ENCODE assay signal across 9 mouse cellular contexts in the genomic region with DNA sequence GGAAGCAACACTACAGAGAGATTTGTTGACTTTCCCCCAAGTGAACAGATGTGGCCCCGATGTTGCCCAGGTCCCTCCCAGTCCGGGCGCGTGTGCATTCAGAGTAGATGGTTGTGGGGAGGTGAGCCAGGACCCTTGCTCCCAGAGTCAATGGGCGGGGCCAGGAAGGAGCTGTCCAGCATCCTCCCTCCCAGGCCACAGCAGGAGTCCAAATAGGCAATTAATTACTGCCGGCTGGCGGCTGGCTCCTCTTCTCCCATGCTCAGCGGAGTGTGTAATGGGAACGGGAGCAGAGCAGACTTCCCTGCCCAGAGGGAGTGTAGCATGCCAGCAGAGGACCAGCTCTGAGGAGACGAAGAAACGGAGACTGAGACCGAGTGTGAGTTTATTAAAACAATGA. TPM values are rescaled to one million over a fixed set of nuclear protein-coding genes. Genes with fewer than 3 reads are reported as not detected.
DNase-seq lines count a peak whose midpoint lies in the region; ATAC-seq lines count a peak whose summit lies in the region.
"Had no signal": no experiment of that assay in that cellular context is flagged by ENCODE, and none has a peak within 500 bp of the region (broad histone marks: within the 10 kb centered on the region; RNA-seq: fewer than 3 reads in every experiment).

No protein-coding gene starts in this region.

- peaks cover 14% of the 10 kb centered on the region for H3K4me1 ChIP-seq in hindbrain, embryonic 12.5 days

- peak; percentile 38 for DNase-seq in right cerebral cortex, postnatal 4 days
- DNase-seq in right cerebral cortex, adult 2 months (ENCODE audit: low spot score in 2 of 2): no peak
- DNase-seq in cerebellum, postnatal 25 days: peak; percentile 47 to 71
- DNase-seq in spleen, postnatal 36 days (ENCODE audit: low spot score in 2 of 2): no peak
- no peak for DNase-seq in left cerebral cortex, adult 8-10 months (ENCODE audit: low spot score in 2 of 2)
- no peak for DNase-seq in lung, postnatal 4 days

- H3K9me3 ChIP-seq in hindbrain, embryonic 12.5 days (replicated peaks): no peaks in the 10 kb centered on the region

- H3K4me2 ChIP-seq in hindbrain, embryonic 12.5 days (replicated peaks): peak overlapping the region; percentile 43

- peak; percentile 92 for ATAC-seq in hindbrain, embryonic 12.5 days (ENCODE audit: low FRiP score)
- ATAC-seq in megakaryocyte progenitor cell, adult 5-6 weeks (replicated peaks; ENCODE audit: poor library complexity): peak; percentile 68

- 0 out of 2 replicates have a peak overlapping the region, but pooled peaks have one; percentile 2 for H3K4me3 ChIP-seq in hindbrain, embryonic 12.5 days

- no peaks in the 10 kb centered on the region for H3K36me3 ChIP-seq in hindbrain, embryonic 12.5 days

- peaks cover 24% of the 10 kb centered on the region for H3K27me3 ChIP-seq in hindbrain, embryonic 12.5 days

- peak overlapping the region; percentile 89 for H3K27ac ChIP-seq in hindbrain, embryonic 12.5 days

- H3K9ac ChIP-seq in hindbrain, embryonic 12.5 days: no peak overlapping the region

- 2% methylated on average over 12 of the region's 12 CpGs for WGBS in hindbrain, embryonic 12.5 days

RNA-seq across cellular contexts. Expression of gene Slc32a1, which starts 15.5 kb away (rescaled TPM):
- polyA plus RNA-seq in hindbrain, embryonic 12.5 days (2016; fragmentation: Nextera tagmentation; extraction: Ambion mirVana): 3.5 and 4.3 TPM in 2 replicates
- 0.05 TPM in 1 of 2 replicates, not detected in the other for total RNA-seq in megakaryocyte progenitor cell, adult 5-6 weeks (2015)
- 0.04 TPM in 1 of 2 replicates, not detected in the other for total RNA-seq in megakaryocyte progenitor cell, adult 5-6 weeks (2017)
- total RNA-seq in left cerebral cortex, adult 8-10 months (2022): 100 to 1,000 TPM; 130 to 145 (median 137) TPM
- total RNA-seq: neutrophil, adult 5-6 weeks had no signal

RNA-seq across cellular contexts. Expression of gene Actr5, which starts 29.6 kb away (rescaled TPM):
- 21.1 and 23.7 TPM in 2 replicates for polyA plus RNA-seq in hindbrain, embryonic 12.5 days (2016; fragmentation: Nextera tagmentation; extraction: Ambion mirVana)
- 9.1 and 14.7 TPM in 2 replicates for total RNA-seq in megakaryocyte progenitor cell, adult 5-6 weeks (2015)
- 14.5 and 18.7 TPM in 2 replicates for total RNA-seq in megakaryocyte progenitor cell, adult 5-6 weeks (2017)
- 10 to 100 TPM; 10.4 to 14.3 (median 12.4) TPM for total RNA-seq in left cerebral cortex, adult 8-10 months (2022)

Comparison
In these comparisons a context has a peak if more than half of its experiments do, and no peak if none do; other contexts are left out.
1. DNase-seq: peak in right cerebral cortex, postnatal 4 days (single experiment) and cerebellum, postnatal 25 days (2 of 2); none in right cerebral cortex, adult 2 months (0 of 2), spleen, postnatal 36 days (0 of 2), left cerebral cortex, adult 8-10 months (0 of 2) and lung, postnatal 4 days (0 of 2).
2. RNA of gene Slc32a1, which starts 15.5 kb away (total RNA-seq): 130 to 145 TPM in left cerebral cortex, adult 8-10 months; 0.04 to 0.05 TPM in megakaryocyte progenitor cell, adult 5-6 weeks; every median in the first group is over 100 times any median in the second.